Mouse (Mus musculus) thymus, adult 2 months (tissue): ENCODE measurements at regions not wholly inside any gene's neighbourhood (a gene's known extent, or its start where the extent isn't known, plus 50 kb on each side); places are given as distances from the start of the nearest gene placed in this dataset.

Source experiments
- DNase-seq: peaks from one replicate; pipeline ENCODE4 v3.0.0; 2021
- H3K27ac ChIP-seq: fragments of 200-500 bp; 2 replicates; pipeline ENCODE4 v1.5.1; 2012; ENCODE audit warnings: low read length, control low read depth; ENCODE audit not compliant: control insufficient read depth, insufficient read depth
- H3K27me3 ChIP-seq: fragments of 200-500 bp; 2 replicates; pipeline ENCODE4 v1.6.1; 2012; ENCODE audit warnings: mild to moderate bottlenecking, low read length, moderate library complexity, mixed read lengths; ENCODE audit not compliant: control insufficient read depth, insufficient read depth
- H3K36me3 ChIP-seq: fragments of 200-500 bp; 2 replicates; pipeline ENCODE4 v1.6.1; 2012; ENCODE audit warnings: mild to moderate bottlenecking, low read length, moderate library complexity; ENCODE audit not compliant: control insufficient read depth, insufficient read depth
- H3K4me1 ChIP-seq: fragments of 200-500 bp; replicated peaks from 2 replicates; pipeline ENCODE4 v1.6.1; 2012; ENCODE audit warnings: low read length; ENCODE audit not compliant: control insufficient read depth, insufficient read depth
- H3K4me3 ChIP-seq: fragments of 200-500 bp; 2 replicates; pipeline ENCODE4 v1.5.1; 2012; ENCODE audit warnings: mild to moderate bottlenecking, low read length, control low read depth, moderate library complexity; ENCODE audit not compliant: control insufficient read depth, insufficient read depth
- CTCF ChIP-seq: fragments of 200-500 bp; IDR thresholded peaks from 2 replicates; pipeline ENCODE4 v1.5.1; 2012; ENCODE audit warnings: mild to moderate bottlenecking, control low read depth, low read length, moderate library complexity, borderline replicate concordance; ENCODE audit not compliant: control insufficient read depth, poor library complexity, insufficient read depth; ENCODE audit errors: extremely low read depth
- POLR2A ChIP-seq: fragments of 200-500 bp; IDR thresholded peaks from 2 replicates; pipeline ENCODE4 v1.6.1; 2012; ENCODE audit warnings: mild to moderate bottlenecking, low read length, control low read depth, moderate library complexity; ENCODE audit not compliant: control insufficient read depth, poor library complexity, insufficient read depth; ENCODE audit errors: extremely low read depth
- WGBS: fragments of 180-500 bp; shearing (Covaris S2); methylation state at CpG from one replicate; pipeline ENCODE4 v1.1.7; 2018; 5-methylcytosine and 5-hydroxymethylcytosine counted together

DNA sequence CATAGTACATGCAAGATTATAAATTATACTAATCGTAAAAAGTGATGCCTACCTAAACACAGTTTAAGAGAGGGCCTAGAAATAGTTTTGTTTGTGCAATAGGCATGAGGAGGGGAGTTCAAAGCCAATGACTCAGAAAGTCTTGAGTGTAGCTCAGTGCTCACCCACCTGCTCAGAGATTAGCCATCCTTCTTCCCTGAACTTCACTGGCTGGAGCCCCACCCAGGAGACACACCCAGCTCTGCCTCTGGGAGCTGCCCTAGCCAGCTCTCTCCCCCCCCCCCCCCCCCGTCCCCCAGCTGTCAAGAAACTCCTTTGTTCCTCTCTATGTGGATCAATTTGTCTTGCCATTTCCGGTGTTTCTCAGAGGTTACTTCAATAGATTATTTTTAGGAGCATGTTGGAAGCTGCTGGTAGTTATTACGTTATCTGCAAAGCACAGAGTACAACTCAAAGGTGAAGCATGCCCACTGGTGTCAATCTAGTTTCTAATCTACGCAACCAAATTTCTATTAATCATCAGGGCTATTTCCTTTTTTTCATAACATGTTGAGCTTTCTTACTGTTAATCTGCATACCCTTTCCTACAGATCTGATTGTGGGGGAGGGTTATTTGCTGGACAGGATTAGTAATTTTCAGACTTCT lies 68.3 kb upstream of the Nrip1 start:
- peaks cover 4% of the 10 kb centered on the region for H3K4me1 ChIP-seq

GRCm38 (mm10) chr16:76438093-76438883 lies 64.7 kb upstream of the Nrip1 start:
- Histone ChIP-seq H3K36me3 (no peaks in the 10 kb centered on the region), H3K4me1 (peaks cover 2% of the 10 kb centered on the region), H3K27me3 (no peaks in the 10 kb centered on the region), H3K4me3 (no peak overlapping the region), H3K27ac (no peak overlapping the region)
- WGBS, result 92% methylated on average over 3 of the region's 3 CpGs
- TF ChIP-seq CTCF (no peak), POLR2A (no peak)
- no peak for DNase-seq

More for the DNA sequence above, 68.3 kb upstream of the Nrip1 start:
- H3K36me3 ChIP-seq, result no peaks in the 10 kb centered on the region
- no peak for TF ChIP-seq CTCF
- 41% methylated on average over 5 of the region's 5 CpGs for WGBS
- H3K27me3 ChIP-seq, result no peaks in the 10 kb centered on the region
- no peak overlapping the region for H3K27ac ChIP-seq
- no peak overlapping the region for H3K4me3 ChIP-seq
- no peak for DNase-seq

DNA sequence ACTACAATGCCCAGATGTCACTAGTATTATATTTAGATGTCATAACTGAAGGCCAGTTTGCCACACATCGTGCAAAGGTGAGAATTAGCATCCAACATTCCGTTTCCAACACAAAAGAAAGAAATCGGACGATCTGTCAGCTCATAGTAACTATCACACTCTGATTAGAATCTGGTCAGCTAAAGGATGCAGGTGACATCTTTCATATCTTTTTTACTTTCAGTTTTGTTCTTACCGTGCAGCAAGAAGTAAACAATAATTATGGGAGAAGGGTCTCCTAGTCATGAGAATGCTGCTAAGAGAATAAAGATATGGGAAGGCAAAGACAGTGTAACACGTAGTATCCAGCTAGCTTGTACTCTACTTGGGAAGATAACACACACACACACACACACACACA lies 62.7 kb upstream of the Nrip1 start:
- no peak for TF ChIP-seq CTCF
- no peak for TF ChIP-seq POLR2A
- Histone ChIP-seq H3K27ac (no peak overlapping the region), H3K4me1 (no peaks in the 10 kb centered on the region), H3K27me3 (no peaks in the 10 kb centered on the region), H3K4me3 (no peak overlapping the region), H3K36me3 (no peaks in the 10 kb centered on the region)
- DNase-seq, result no peak
- WGBS, result 59% methylated on average over 6 of the region's 6 CpGs

DNA sequence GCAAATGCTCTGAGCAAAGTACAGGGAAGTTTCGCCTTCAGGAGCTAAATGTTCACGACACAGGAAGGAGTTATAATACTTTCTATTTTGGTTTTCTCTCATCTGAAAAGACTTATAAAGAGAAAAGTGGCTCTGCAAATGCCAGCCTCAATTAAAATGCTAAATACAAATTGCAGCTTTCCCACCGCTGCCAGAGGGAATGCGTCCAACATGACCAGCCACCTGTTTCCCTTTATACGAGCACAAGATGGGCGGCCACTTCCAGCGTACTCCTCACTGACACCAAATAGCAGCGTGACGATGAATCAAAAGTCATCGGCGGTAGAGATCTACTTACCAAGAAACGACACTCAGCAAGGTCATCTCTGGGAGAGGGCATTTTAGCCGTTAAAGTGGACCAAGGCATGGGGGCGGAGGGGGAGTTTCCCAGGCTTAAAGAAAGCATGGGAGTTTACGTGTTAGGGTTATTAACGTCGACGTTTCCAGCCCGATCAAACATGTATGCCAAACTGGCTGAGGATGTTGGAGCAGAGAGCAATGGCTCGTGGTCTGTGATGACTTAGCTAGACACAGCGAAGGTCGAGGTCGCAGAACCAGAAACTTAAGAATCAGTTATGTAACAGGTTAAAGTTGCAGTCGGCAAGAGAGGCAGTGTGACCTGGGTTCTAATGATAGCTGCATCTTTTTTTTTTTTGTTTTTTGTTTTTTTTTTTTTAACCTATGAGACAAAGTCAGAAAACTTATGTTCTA lies 59.6 kb upstream of the Nrip1 start:
- TF ChIP-seq CTCF, result no peak
- no peaks in the 10 kb centered on the region for H3K4me1 ChIP-seq
- 77% methylated on average over 24 of the region's 24 CpGs for WGBS
- no peaks in the 10 kb centered on the region for H3K27me3 ChIP-seq
- no peaks in the 10 kb centered on the region for H3K36me3 ChIP-seq
- H3K27ac ChIP-seq, result no peak overlapping the region
- H3K4me3 ChIP-seq, result no peak overlapping the region
- no peak for DNase-seq

DNA sequence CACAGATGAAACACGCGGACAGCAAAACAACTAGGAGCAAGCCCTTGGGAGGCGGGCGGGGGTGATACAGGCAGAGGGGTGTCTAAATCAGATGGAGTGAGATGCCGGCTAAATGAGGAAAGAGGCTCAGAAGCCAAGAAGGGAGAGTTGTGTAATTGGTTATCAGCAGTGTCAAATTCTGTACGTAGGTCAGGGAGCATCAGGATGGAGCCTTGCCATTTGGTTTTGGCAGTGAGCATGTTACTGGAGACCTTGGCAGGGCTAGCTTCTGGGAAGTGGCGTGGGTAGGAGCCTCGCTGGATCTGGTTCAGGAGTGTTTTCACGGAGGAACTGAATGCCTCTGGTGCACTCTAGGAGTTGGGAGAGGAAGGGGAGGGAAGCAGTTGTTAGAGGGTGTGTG lies 58.7 kb upstream of the Nrip1 start:
- no peak for TF ChIP-seq CTCF
- no peak for TF ChIP-seq POLR2A
- Histone ChIP-seq H3K27ac (no peak overlapping the region), H3K4me1 (no peaks in the 10 kb centered on the region), H3K4me3 (no peak overlapping the region), H3K27me3 (no peaks in the 10 kb centered on the region), H3K36me3 (no peaks in the 10 kb centered on the region)
- 89% methylated on average over 9 of the region's 9 CpGs for WGBS
- DNase-seq, result no peak

- Histone ChIP-seq H3K4me3 (no peak overlapping the region), H3K4me1 (no peaks in the 10 kb centered on the region), H3K27me3 (no peaks in the 10 kb centered on the region), H3K36me3 (no peaks in the 10 kb centered on the region), H3K27ac (no peak overlapping the region)
- WGBS, result 97% methylated on average over 3 of the region's 3 CpGs
- no peak for TF ChIP-seq POLR2A
- no peak for DNase-seq
Measured at GRCm38 (mm10) chr16:76429156-76429555, 55.5 kb upstream of the Nrip1 start.

- no peak overlapping the region for H3K27ac ChIP-seq
- no peak for DNase-seq
- no peak overlapping the region for H3K4me3 ChIP-seq
- no peak for TF ChIP-seq POLR2A
- TF ChIP-seq CTCF, result no peak
- no peaks in the 10 kb centered on the region for H3K36me3 ChIP-seq
- 95% methylated on average over 14 of the region's 14 CpGs for WGBS
- no peaks in the 10 kb centered on the region for H3K27me3 ChIP-seq
- H3K4me1 ChIP-seq, result no peaks in the 10 kb centered on the region
Measured at GRCm38 (mm10) chr16:76423964-76424363, 50.3 kb upstream of the Nrip1 start.
